Mouse (Mus musculus) adrenal gland, postnatal 25 days (tissue): ENCODE data around the gene Smap2. TPM values are rescaled to one million over a fixed set of nuclear protein-coding genes. Genes with fewer than 3 reads are reported as not detected.
"Not testable (repeated sequence)": the region's sequence is repeated elsewhere in the genome, so short reads cannot be mapped to it uniquely, and the experiment has no call there.

ENCODE experiments used
- DNase-seq: peaks from one replicate; pipeline ENCODE4 v3.0.0; 2021; ENCODE audit warnings: mixed read lengths
- long read RNA-seq: library from polyadenylated mRNA; stranded (forward); transcript quantifications from one replicate; pipeline ENCODE4 v2.0.0, GENCODE M21; 2021
- total RNA-seq: library from RNA; stranded (reverse); gene quantifications from 2 replicates; pipeline ENCODE4 v1.2.3, GENCODE M21; 2021

Gene Smap2
- total RNA-seq = 31.5 and 35.7 TPM in 2 replicates
- long read RNA-seq, transcript Smap2-201 (10 exons, 2,905 nt) = major isoform, 54 of 65 reads
- long read RNA-seq, partial matches to known transcripts = 4 of 65 reads
- long read RNA-seq, other reads (novel, unspliced or antisense) = 7 of 65 reads

- DNase-seq = peak; percentile 100
Observed at GRCm38 (mm10) chr4:121016928-121017657, at the start of gene Smap2. Gene Smap2, minus strand, starts transcription at chr4:121017247.

DNA sequence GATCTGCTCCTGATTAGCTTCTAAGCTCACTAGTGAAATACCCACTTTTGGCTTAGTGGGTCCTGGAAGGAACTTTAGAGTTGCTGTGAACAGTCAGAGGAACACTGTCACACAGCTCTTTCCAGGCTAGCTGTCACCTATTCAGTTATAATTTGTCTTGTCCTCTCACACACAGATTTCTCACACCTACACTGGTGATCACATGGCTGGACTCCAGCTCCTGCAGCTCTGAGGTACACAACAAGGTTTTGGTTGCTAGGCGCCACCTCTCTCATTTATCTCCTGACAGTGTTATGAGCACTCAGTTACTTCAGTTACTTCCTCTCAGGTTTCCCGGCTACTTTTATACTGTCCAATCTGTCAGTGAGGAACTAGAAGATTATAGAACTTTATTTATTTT, 48.3 kb upstream of the Smap2 start:
- no peak for DNase-seq

GRCm38 (mm10) chr4:121059218-121059617, 42.2 kb upstream of the Smap2 start:
- DNase-seq = not testable (repeated sequence)

DNA sequence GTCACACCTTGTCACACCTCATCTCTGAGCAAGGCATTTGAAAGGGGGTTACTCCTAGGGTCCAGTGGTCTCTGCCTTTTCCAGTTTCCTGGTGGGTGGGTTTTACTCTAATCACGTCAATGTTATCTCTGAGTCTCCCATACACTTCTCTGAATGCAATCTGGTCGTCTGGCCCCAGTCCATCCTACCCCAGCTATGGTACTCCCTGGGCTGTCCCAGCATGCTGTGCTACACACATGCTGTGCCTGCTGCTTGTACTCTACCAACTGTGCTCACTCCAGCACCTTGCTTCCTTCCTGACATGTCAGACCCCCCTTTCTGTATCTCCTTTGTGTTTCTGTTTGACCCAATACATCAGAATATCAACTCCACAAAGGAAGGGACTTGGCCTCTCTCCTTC, 40.0 kb upstream of the Smap2 start:
- DNase-seq = no peak

GRCm38 (mm10) chr4:121056342-121056741, 39.3 kb upstream of the Smap2 start:
- no peak for DNase-seq

DNA sequence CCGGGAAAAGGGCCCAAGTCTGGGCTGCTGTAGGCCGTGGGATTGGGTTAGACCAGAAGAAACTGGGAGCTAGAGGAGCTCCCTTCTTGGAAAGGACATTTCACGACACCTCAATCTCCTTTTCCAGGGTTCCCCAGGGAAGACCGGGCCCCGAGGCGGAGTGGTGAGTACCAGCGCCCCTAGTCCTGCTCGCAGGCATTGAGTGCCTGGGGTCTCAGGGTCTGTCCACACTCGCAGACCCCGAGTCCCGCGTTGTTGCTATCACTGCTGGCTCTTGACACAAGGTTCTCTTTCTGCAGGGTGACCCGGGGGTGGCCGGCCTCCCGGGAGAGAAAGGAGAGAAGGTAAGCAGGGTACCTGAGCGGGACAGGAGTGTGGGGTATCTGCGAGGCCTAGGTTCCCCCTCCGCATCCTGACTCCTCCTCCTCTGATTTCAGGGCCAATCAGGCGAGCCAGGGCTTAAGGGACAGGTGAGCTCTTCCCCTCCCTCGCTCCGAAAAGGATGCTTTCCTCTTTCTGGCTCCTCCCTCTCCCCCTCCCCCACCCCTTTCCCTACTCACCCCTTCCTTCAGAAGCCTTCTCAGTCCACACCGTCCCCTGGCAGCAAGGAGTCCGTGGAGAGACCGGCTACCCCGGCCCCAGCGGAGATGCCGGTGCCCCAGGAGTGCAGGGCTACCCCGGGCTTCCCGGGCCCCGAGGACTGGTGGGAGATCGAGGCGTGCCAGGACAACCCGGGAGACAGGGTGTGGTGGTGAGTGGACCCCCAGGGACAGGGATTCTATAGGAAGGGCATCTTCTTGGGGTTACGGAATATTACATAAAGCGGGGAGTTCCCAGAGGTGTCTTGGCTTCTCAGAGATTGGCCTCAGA, 35.6 kb upstream of the Smap2 start:
- DNase-seq = no peak

DNA sequence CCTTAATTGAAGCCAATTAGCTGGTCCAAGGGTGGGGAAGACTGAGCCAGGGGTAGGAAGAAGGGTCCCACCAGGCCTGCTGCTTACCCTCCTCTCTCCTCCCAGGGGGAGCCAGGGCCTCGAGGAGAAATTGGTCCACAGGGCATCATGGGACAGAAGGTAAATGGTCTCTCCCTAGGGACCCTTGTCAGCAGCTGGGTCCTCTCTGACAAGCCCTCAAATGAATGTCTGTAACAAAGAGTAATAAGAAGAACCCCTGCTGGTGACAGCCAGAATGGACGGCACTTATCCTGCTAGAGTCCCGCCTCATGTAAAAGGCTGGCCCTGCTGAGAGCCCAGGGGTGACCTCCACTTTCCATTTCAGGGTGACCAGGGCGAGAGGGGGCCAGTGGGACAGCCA, 34.8 kb upstream of the Smap2 start:
- DNase-seq = no peak

GRCm38 (mm10) chr4:121042946-121043345, 25.9 kb upstream of the Smap2 start:
- DNase-seq = no peak

GRCm38 (mm10) chr4:121042472-121042871, 25.4 kb upstream of the Smap2 start:
- DNase-seq = no peak

DNA sequence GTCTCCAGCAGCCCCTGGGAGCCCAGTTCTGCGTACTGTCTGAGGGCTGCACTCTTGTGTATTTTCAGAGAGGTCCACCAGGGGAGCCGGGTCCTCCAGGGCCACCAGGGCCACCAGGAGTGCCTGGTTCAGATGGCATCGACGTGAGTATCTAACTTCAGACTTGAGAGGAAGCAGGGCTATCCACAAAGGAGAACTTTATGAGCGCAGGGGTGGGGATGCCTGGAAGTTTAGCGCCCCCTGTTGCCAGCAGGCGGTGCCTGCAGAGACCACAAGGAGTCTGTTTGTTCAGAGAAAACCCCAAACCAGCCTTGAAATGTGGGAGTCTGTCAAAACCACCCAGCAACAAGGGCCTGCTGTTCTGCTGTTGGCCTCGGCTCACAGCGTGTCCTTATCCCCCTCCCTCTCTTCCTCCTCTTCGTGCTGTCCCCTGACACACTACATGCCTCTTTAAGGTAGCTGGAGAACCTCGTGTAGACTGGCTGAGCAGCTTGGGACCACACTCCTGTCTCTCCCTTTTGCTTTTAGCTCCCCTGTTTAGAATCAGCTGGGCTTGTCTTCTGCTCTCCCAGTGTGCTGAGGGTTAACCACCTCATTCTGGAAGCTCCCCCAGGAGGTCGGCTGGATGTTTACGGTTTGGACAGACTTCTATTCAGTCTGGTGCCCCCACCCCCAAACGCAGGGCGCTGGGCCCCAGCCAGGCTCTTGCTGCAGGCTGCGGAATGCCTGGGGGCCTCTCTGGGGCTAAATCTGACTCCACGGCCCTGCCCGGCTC, 24.0 kb upstream of the Smap2 start:
- peak; percentile 46 for DNase-seq

DNA sequence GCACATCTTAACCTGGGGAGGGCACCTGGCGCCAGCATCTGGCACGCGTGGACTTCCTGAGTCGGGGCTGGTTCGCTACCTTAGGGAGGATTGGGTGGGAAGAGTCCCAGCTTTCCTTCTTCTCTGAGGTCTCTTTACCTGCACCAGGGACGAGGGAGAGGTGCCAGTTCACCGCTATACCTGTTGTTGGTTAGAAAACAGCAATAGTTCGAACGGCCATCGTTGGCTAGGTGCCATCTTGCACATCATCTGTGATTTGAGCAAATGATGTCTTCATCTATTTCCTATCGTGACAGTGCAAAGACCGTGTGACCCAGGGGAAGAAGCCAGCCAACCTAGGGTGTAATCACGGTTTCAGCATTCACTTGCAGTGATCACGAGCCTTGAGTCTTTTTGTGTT, 23.3 kb upstream of the Smap2 start:
- DNase-seq = no peak

DNA sequence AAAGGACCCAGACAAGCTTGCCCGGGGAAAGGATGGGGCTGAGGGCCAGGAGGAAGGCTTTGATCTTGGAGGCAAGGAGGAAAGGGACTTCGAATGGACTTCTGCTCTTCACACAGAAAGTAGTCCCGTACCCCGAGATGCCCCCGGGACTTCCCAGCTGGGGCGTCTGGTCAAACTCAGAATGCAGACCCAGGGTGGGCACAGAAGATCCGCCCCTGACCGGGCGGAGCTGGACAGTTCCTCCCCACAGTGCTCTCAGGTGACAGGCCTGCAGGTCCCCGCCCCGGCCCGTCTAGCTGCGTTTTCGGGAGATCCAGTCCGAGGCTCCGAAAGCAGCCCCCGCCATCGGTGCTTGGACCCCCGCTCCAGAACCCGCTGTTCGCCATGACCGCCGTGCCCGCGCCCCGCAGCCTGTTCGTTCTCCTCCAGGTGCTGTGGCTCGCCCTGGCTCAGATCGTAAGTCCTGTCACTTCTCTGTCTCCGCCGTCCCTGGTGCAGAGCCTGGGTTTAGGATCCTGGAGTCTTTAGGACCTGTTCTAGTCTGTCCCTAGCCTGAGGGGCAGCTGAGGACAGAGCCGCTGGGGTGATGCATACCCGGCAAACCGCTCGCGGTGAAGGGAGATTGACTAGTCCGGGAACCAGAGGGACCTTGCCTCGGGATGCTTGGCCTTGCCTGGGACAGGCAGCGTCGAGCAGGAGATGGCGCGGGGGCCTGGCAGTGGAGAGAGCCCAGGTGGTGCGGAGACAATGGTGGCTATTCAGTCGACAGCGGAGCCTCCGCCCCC, 22.5 kb upstream of the Smap2 start, which contains the start of gene Col9a2:
Gene Col9a2 (plus strand): TSS at position 55 of the 785 bp plus-strand sequence.
- DNase-seq = no peak

- no peak for DNase-seq
Observed at GRCm38 (mm10) chr4:121033006-121033405, 16.0 kb upstream of the Smap2 start.

DNA sequence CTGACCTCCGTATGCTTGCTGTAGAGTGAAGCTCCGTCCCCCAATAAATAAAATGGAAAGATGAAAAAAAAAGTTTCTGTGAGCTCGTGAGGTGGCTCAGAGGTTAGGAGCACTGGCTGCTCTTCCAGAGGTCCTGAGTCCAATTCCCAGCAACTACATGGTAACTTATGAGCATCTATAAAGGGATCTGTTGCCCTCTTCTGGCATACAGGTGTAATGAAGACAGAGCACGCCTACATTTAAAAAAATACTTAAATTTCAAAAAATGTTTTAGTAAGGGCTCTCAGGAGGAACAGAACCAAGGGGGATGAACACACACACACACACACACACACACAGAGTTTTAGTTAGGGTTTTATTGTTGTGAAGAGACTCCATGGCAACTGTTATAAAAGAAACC, 14.4 kb upstream of the Smap2 start:
- DNase-seq = no peak

GRCm38 (mm10) chr4:121029632-121030031, 12.6 kb upstream of the Smap2 start:
- no peak for DNase-seq

DNA sequence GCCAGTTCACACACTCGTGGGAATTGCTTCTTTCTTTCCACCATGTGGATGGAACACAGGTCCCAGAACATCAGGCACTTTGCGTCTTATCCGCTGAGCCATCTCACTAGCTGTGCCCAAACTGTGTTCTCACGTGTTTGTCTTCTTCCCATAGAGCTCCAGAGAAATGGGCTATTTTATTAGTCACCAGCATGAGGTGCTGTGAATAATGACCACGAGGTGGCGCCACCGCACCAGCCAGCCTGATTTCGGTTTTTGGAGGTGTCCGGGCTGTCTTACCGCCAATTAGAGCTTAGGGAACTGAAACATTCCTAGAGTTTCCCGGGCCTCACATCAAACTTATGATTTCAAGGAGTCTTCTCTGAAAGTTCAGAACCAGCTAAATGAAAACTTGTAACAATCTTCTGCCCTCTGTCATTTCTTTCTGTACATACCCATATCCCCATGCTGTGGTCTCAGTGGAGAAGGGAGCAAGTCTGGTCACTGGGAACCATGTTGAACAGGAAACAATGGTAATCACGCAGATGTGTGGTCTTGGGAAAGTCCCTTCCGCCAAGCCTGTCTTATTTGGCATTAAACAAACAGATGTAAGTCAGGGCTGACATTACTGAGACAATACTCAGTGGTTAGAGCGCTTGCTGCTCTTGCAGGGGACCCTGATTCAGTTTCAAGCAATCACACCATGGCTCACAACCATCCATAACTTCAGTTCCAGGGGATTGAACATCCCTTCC, 11.8 kb upstream of the Smap2 start:
- DNase-seq = peak; percentile 50

DNA sequence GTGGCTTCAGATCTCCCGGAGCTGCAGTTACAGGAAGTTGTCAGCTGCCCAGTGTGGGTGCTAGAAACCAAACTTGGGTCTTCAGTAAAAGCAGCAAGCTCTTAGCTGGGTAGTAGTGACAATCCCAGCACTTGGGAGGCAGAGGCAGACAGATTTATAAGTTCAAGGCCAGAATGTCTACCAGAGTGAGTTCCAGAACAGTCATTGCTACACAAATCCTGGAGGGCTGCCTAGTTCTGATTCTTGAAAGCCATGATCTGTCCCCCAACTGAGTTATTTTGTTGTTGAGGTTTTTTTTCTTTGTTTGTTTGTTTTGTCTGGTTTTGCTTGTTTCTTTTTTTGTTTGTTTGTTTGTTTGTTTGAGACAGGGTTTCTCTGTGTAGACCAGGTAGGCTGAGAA, 11.1 kb upstream of the Smap2 start:
- DNase-seq = no peak

DNA sequence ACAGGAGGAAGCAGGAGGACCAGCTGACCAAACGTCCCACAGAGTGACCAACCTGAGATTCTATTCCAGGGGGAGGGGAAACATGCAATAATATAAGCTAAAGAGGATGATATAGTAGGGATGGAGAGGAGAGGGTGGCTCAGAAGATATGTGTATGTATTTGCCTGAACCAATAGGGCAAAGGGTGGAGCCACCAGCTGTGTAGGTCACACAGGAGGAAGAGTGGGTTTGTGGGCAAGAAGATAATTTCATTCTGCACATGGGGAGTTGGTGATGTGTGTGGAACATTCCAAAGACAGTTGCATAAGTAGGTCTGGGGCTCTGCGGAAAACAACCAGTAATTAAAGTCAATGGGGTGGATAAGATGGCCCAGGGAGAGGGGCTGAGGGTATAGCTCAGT, 8.6 kb upstream of the Smap2 start:
- no peak for DNase-seq

DNA sequence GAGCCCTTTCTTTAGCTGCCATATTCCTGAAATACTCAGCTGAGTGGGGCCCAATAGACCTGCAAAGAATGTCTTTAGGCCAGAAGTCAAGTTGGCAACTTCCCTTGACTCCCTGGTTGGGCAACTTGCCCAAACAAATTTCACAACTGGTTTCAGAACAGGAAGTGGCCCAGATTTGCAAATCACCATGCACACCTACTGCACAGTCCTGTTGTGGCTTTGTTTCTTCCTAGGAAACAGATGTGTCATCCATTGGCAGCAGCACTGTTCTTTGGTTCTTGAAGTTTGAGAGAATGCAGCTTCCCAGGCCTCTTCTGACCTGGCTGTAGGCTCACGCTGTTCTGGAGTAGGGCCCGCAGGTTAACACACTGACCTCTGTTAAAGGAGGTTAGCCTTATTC, 6.9 kb upstream of the Smap2 start:
- DNase-seq = no peak

DNA sequence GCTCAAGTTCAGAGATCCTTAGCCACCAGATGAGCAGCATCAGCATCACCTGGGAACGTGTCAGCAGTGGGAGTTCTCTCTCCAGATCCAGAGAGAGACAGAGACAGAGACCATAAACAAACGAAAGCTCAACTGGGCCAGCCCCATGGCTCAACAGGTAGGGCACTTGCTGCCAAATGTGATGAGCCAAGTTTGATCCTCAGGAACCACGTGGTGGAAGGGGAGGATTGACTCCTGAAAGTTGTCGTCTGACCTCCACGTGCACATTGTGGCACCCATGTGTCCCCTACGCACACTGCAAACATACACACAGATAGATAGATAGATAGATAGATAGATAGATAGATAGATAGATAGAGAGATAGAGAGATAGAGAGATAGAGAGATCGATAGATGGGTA, 6.4 kb upstream of the Smap2 start:
- no peak for DNase-seq

DNA sequence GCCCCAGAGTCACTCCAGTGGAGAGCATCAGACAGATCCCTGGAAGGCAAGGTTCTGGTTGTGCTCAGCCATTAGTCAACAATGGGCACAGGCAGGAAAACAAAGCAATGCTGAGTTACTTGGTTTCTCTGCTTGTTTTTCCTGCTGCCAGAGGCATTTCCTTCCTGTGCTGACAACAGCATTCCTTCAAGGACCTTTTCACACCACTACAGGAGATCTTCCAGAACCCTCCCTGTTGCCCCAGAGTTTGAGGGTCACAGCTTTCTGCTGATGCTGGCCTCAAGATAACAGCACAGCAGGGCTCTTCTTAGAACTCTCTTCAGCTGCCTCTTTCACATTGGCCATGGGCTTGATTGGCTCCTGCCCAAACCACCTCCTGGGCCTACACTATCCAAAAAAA, 4.9 kb upstream of the Smap2 start:
- DNase-seq = no peak
